Mouse (Mus musculus): ENCODE results near the gene Ascl3.

Ascl3 gene

GRCm38 (mm10) chr7:109731626-109732025 lies at the start of gene Ascl3:
Gene Ascl3, minus strand, starts transcription at chr7:109731726.
- no peak for DNase-seq

- no peak for DNase-seq
Observed at GRCm38 (mm10) chr7:109781087-109781469, 49.6 kb upstream of the Ascl3 start.

DNA sequence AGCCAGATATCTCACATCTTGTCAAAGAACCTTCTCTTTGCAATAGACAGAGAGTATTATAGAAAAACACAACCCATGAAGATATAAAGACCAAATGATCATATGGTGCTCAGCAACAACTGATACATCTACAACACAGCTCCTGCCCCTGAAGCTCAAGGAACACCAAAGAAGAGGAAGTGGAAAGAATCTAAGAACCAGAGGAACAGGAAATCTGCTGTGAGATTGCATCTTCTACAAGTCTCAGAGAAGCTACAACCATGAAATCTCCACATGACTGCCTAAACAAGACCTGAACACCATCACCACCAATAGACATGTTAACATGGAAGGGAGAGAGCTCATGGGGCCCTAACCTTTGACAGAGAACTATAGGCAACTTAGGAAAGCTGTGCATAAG lies 40.7 kb upstream of the Ascl3 start:
- DNase-seq, result no peak

- DNase-seq, result no peak
Observed at GRCm38 (mm10) chr7:109768699-109769383, 37.3 kb upstream of the Ascl3 start.

DNA sequence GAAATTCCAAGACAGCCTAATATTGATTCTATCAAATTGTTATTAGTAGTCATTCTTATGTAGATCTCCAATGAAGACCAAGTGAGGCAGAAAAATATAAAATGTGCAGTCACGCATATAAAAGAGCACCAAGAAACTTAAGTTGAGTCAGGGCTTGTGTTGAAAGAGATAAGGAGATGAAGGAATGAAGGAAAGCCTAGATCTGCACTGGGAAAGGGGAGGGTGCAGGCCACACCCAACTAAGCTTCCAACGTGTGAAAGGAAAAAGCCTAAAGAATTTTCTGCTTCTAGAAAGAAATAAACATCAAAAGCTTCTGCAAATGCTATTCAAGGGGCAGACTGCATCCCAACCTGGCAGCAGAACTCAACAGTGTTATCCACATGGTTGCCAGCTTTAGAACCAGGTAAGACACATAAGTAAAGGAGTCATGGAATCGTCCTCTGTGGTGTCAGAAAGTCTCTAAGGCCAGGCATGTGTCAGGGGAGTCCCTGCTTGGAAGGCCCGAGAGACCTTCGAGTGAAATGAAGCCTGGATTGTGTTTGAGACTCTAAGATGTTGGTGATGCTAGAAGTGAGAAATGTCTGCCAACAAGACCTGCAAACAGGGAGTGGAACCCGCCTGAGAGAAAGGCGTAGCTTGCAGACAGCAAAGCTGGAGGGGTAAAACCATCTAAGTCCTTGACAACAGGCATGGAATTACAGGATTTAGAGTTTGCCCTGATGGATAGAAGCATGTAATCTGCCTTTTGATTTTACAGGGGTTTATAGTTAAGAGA lies 36.2 kb upstream of the Ascl3 start:
- DNase-seq, result no peak

DNA sequence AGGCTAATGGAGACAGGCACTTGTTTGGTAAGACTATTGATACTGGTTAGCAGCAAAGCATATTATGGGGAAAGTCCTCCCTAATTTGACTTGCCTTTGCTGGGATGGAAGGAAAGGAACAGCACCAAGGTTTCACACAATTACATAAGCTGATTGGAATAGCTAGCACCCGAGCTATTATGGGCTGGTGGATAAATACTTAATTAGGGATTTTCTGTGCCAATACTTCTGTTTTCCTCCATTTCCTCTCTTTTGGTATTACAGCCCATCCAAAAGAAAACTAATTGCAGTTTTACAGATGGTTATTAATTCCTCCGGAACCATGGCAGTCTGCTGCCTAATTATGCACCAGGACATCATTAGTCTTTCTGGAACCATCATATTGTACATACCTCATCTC lies 32.5 kb upstream of the Ascl3 start:
- DNase-seq, result no peak

DNA sequence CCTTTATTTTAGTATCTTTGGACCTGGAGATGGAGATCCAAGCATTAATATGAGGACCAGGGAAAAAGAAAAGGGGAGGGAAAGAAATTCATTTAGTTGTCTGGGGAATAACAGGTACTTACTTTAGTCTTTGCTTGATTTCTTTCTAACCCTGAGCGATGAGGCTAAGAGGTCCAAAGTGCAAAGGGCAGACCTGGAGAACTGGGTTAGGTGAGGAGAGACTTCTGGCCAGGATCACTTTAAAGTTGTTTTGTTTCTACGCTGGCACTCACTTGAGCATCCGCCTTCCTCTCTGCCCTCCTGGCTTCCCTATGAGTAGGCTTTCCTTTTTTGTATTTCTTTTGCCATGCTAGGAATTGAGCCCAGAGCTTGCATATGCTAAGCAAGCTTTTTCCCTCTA lies 24.8 kb upstream of the Ascl3 start:
- DNase-seq, result no peak

- no peak for DNase-seq
Observed at GRCm38 (mm10) chr7:109754034-109754433, 22.5 kb upstream of the Ascl3 start.

GRCm38 (mm10) chr7:109752008-109752925 lies 20.7 kb upstream of the Ascl3 start, which contains the start of gene Tmem9b:
Gene Tmem9b, minus strand, starts transcription at chr7:109752875.
- peak; percentile 85 to 88 for DNase-seq

DNA sequence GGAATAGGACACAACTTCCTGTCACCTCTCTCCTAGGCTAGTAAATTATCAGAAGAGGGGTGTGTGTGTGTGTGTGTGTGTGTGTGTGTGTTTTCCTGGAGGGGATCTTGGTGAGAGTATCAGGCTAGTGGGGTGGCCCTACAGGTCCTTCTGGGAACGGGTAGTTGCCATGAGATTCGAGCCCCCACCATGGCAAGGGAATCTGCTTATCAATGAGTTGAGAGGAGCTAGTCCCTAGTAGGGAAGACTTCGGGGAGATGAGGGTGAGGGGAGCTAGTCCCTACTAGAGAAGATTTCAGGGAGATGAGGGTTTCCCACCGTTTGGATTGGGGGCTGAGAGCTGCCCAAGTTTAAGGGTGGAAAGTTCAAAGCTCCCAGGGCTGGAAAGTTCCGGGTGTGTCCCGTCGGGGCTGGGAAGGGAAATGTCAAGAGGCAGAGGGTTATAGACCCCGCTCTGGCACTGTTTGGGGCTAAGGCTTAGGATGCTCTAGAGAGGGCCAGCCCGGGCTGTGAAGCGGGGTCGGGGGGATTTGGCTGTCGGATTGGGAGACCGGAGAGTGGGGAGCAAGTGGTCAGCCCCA lies 20.0 kb upstream of the Ascl3 start:
- DNase-seq, result peak in 1 of 2 experiments; percentile 13

DNA sequence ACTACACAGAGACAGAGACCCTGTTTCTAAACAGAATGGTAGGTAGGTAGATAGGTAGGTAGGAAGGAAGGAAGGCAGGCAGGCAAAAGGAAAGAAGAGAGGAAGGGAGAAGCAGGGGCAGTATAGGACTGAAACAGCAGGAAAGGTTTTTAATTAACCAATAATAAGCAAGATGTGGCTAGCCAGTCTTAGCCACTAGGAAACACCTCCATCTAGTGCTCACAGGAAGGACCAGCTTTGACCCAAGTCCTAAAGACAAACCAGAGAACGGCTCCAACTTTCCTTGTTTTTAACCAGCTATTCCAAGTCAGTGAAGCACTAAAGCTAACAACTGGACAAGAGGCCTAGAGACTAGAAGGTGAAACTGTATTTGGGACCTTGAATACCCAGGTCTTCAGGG lies 16.2 kb upstream of the Ascl3 start:
- DNase-seq, result no peak

- no peak for DNase-seq
Observed at GRCm38 (mm10) chr7:109741703-109742102, 10.2 kb upstream of the Ascl3 start.

DNA sequence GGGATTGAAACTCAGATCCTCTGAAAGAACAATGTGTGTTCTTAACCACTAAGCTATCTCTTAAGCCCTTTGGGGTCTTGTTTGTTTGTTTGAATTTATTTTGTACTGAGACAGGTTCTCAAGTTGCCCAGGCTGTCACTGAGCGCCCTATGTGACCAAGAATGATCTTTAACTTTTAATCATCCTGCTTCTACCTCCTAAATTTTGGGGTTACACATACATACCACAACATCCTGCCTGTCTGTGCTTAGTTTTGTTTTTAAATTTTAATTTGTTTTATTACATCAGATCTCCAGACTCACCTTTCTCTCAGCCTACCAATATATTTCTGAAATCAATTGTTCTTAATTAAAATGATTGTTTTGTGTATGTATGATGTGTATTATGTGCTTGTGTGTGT lies 9.5 kb upstream of the Ascl3 start:
- DNase-seq, result no peak

DNA sequence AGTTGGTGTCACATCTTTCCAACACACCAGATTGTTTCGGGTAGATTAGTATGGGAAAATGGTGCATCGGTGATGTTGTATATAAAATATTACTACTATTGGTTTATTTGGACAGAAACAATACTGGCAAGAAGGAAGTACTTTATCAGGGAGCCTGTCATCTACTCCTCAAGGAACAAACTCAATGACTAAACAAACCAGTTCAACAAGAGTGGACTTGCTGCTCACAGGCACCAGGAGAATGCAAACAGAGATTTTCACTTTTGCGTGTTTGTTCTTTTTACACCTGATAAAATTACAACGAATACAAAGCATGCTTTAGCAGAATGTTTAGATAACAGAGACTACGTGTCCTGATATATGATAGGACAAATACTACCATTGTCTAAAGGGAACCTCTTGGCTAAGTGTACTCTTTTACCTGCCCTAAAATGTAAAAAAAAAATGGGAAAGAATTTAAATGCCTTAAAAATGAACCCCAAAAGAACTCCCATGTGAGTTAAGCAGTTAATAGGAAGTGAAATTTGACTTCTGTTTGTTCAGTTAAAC lies 8.4 kb upstream of the Ascl3 start:
- no peak for DNase-seq

- no peak for DNase-seq
Observed at GRCm38 (mm10) chr7:109734806-109735205, 3.3 kb upstream of the Ascl3 start.

DNA sequence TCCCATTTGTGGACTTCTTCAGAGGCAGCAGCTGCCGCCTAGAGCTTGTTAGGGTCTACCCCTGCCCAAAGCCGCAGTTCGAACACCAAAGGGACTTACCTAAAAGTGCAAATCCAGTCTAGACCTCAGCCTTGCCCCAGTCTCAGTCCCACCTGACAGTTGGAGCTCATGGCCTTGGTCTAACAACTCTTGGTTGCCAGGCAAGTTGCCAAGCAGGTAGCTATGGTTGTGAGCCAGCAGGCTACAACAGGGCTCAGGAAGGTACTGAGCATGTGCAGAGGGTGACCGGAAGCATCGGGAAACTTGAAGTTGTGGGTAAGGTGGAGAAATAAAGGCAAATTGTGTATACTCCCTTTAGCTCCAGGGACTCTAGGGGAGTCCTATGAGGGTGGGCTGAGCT lies 7.8 kb downstream of the Ascl3 start, which contains the start of gene BC051019:
TSS of gene BC051019 (minus strand) at position 154 of the 400 bp plus-strand sequence.
- peak in 1 of 2 experiments; percentile 14 for DNase-seq

DNA sequence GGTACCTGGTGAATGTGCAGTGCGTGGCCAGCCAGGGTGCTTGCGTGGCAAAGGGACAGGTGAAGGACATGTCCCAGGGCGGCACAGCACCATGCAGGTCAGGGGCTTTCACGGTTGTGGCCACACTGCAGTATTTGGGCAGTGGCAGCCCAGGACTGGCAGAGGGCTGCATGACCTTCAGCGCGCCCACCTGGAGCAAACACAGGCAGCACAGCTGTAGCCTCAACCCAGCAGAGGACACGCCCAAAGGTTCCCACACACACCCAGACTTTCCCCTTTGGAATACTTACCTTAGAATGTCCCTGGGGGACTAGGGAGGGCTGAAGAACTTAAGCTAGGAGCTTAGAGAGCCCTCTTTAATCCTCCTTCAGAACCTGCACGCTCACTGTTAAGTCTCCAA lies 8.4 kb downstream of the Ascl3 start:
- no peak for DNase-seq

DNA sequence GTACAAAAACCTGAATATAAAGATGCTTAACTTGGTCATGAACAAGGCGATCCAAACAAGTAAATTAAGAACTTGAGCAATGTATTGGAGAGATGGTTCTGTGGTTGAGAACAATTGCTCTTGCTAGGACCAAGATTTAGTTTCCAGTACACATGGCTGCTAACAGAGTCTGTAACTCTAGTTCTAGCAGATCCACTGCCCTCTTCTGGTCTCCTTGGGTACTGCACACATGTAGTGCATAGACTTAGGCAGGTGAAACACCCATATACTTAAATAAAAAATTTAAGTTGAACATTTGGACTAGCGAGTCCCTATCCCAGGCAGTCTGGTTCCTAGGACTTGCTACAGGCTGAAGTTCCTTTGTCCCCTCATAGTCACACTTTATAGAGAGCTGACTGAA lies 8.9 kb downstream of the Ascl3 start:
- DNase-seq, result peak in 1 of 2 experiments; percentile 49

DNA sequence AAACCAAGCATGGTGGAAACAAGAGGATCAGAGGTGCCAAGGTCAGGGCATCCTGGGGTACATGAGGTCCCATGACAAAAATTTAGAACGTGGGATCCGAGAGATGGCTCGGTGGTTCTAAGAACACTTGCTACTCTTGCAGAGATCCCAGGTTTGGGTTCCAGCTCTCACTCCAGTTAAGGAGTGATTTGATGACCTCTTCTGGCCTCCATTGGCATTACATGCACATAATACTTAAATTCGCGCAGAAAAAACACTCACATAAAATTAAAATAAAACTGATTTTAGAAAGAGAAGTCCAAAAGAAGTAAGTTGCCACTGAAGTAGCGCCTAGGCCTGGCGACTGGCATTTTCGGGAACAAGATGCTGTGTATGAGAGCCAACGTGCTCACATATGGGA lies 12.2 kb downstream of the Ascl3 start:
- peak; percentile 55 to 69 for DNase-seq

- no peak for DNase-seq
Observed at GRCm38 (mm10) chr7:109713434-109713982, 18.0 kb downstream of the Ascl3 start.

DNA sequence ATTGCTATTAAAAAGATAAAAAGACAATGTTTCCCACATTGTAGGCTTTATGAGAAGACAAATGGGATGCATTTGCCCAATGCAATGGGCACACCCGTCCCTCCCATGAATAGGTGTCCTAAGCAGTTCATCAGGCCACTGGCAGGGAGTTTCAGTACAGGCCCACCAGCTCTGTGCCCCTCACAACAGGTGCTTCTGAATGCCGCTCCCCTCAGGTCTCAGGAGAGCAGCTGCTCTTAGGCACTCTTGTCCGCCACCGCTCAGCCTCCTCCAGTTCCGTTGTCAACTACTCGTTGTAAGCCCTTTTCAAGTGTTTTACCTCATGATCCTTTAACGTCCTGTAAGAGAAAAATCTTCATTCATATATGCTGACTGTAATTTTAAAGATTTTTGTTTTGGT lies 19.3 kb downstream of the Ascl3 start:
- no peak for DNase-seq

DNA sequence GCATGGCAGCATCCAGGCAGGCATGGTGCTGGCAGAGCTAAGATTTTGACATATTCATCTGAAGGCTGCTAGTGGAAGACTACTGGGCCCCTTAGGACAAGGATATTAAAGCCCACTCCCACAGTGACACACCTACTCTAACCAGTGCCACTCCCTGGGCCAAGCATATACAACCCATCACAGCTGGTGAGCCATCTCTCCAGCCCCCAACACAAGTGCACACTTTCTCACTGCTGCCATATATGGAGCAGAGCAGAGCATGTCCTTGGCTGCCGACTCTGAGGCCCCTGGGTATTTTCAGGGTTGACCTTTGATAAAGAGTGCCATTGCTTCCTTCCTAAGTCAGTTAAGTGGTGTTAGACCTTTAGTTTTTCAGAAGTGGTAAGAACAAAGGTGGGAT lies 21.5 kb downstream of the Ascl3 start:
- DNase-seq, result no peak

Data from cerebellum, postnatal 14 days (tissue).